Mouse (Mus musculus): ENCODE measurements around the gene Hcfc1r1. TPM values are rescaled to one million over a fixed set of nuclear protein-coding genes. Genes with fewer than 3 reads are reported as not detected.

Gene Hcfc1r1
- total and polyA plus RNA-seq, 3 experiments: 6.0 to 26.5 (median 8.9) TPM

GRCm38 (mm10) chr17:23681086-23681485 lies 7.7 kb downstream of the Hcfc1r1 start:
- no peak overlapping the region for H3K4me3 ChIP-seq (replicated peaks in 1 of 3; ENCODE audit: low read depth in 2 of 3, low read length in 2 of 3, poor library complexity in 1 of 3)
- no peaks in the 10 kb centered on the region for H3K36me3 ChIP-seq (replicated peaks in 1 of 2; ENCODE audit: control insufficient read depth in 1 of 2, insufficient read depth in 1 of 2, low read length in 1 of 2)
- in situ Hi-C loops (cut with MboI; ENCODE audit: low pct_ligation_motif_present, low pct_unique_long_range_greater_than_20kb, low sequenced_read_pairs) (no loop called here), dilution Hi-C loops (cut with MboI; ENCODE audit: extremely low pct_ligation_motif_present, extremely low pct_unique_long_range_greater_than_20kb, low sequenced_read_pairs) (no loop called here)
- H3K79me2 ChIP-seq (replicated peaks; ENCODE audit: control insufficient read depth, extremely low read depth, insufficient read depth, poor library complexity, severe bottlenecking): no peaks in the 10 kb centered on the region
- DNase-seq (ENCODE audit: extremely low read depth): no peak
- peaks cover 90% of the 10 kb centered on the region for H3K27me3 ChIP-seq (replicated peaks)
- TF ChIP-seq CHD2 (IDR thresholded peaks at IDR 0.05; ENCODE audit: low read length) (no peak), IRF4 (IDR thresholded peaks at IDR 0.05; ENCODE audit: low read depth, low read length) (no peak), SIN3A (IDR thresholded peaks at IDR 0.05; ENCODE audit: low read length) (no peak), MAFK (IDR thresholded peaks at IDR 0.05; ENCODE audit: insufficient replicate concordance, low read length) (no peak), E2F4 (IDR thresholded peaks at IDR 0.05; ENCODE audit: insufficient replicate concordance, low read depth, low read length) (no peak), BHLHE40 (IDR thresholded peaks at IDR 0.05; ENCODE audit: low read depth, low read length) (no peak)
- H3K4me2 ChIP-seq (ENCODE audit: insufficient read depth, low read depth, poor library complexity, severe bottlenecking): no peak overlapping the region
- H3K9ac ChIP-seq (ENCODE audit: insufficient read depth, low read depth): no peak overlapping the region
- no peaks in the 10 kb centered on the region for H3K9me3 ChIP-seq (replicated peaks; ENCODE audit: low read length)
- H3K27ac ChIP-seq (ENCODE audit: insufficient read depth, low read depth): no peak overlapping the region
- peaks cover 18 to 28% of the 10 kb centered on the region in 2 experiments for H3K4me1 ChIP-seq (ENCODE audit: control insufficient read depth in 1 of 2, insufficient read depth in 2 of 2)

GRCm38 (mm10) chr17:23682092-23682491 lies 8.7 kb downstream of the Hcfc1r1 start:
- dilution Hi-C loops (cut with MboI; ENCODE audit: extremely low pct_ligation_motif_present, extremely low pct_unique_long_range_greater_than_20kb, low sequenced_read_pairs): no loop called here

GRCm38 (mm10) chr17:23682530-23682929 lies 9.1 kb downstream of the Hcfc1r1 start:
- dilution Hi-C loops (cut with MboI; ENCODE audit: extremely low pct_ligation_motif_present, extremely low pct_unique_long_range_greater_than_20kb, low sequenced_read_pairs): no loop called here
- Histone ChIP-seq H3K27ac (ENCODE audit: insufficient read depth, low read depth) (no peak overlapping the region), H3K4me2 (ENCODE audit: insufficient read depth, low read depth, poor library complexity, severe bottlenecking) (no peak overlapping the region), H3K4me1 (ENCODE audit: control insufficient read depth in 1 of 2, insufficient read depth in 2 of 2) (peaks cover 12 to 17% of the 10 kb centered on the region in 2 experiments; a peak in 3 of 4 replicates), H3K36me3 (replicated peaks in 1 of 2; ENCODE audit: control insufficient read depth in 1 of 2, insufficient read depth in 1 of 2, low read length in 1 of 2) (no peaks in the 10 kb centered on the region), H3K9me3 (replicated peaks; ENCODE audit: low read length) (no peaks in the 10 kb centered on the region), H3K27me3 (replicated peaks) (peaks cover 80% of the 10 kb centered on the region), H3K4me3 (replicated peaks in 1 of 3; ENCODE audit: low read depth in 2 of 3, low read length in 2 of 3, poor library complexity in 1 of 3) (no peak overlapping the region), H3K9ac (ENCODE audit: insufficient read depth, low read depth) (no peak overlapping the region), H3K79me2 (replicated peaks; ENCODE audit: control insufficient read depth, extremely low read depth, insufficient read depth, poor library complexity, severe bottlenecking) (no peaks in the 10 kb centered on the region)
- no peak for TF ChIP-seq CHD2 (IDR thresholded peaks at IDR 0.05; ENCODE audit: low read length)
- no peak for TF ChIP-seq MXI1 (IDR thresholded peaks at IDR 0.05; ENCODE audit: low read depth, low read length)
- TF ChIP-seq SIN3A (IDR thresholded peaks at IDR 0.05; ENCODE audit: low read length): no peak
- no peak for TF ChIP-seq ELF1 (IDR thresholded peaks at IDR 0.05; ENCODE audit: low read depth, low read length)
- TF ChIP-seq HCFC1 (IDR thresholded peaks at IDR 0.05; ENCODE audit: low read depth, low read length): no peak
- TF ChIP-seq ZMIZ1 (IDR thresholded peaks at IDR 0.05; ENCODE audit: low read depth, low read length): no peak
- TF ChIP-seq CTCF (conservative IDR thresholded peaks at IDR 0.05 in 1 of 2, IDR thresholded peaks at IDR 0.05 in 1 of 2; ENCODE audit: low read depth in 2 of 2, low read length in 2 of 2): no peak
- TF ChIP-seq MAZ (IDR thresholded peaks at IDR 0.05; ENCODE audit: low read depth, low read length): no peak
- no peak for TF ChIP-seq PAX5 (IDR thresholded peaks at IDR 0.05; ENCODE audit: low read length)
- TF ChIP-seq KAT2A (IDR thresholded peaks at IDR 0.05; ENCODE audit: insufficient replicate concordance, low read length): no peak
- TF ChIP-seq SMC3 (IDR thresholded peaks at IDR 0.05; ENCODE audit: low read depth, low read length): no peak
- no peak for TF ChIP-seq ZC3H11A (IDR thresholded peaks at IDR 0.05; ENCODE audit: low read depth, low read length)
- TF ChIP-seq TCF12 (IDR thresholded peaks at IDR 0.05; ENCODE audit: low read depth, low read length): no peak
- no peak for TF ChIP-seq JUN (IDR thresholded peaks at IDR 0.05; ENCODE audit: insufficient read depth, low read depth, low read length)
- no peak for TF ChIP-seq NRF1 (IDR thresholded peaks at IDR 0.05; ENCODE audit: low read depth, low read length)
- TF ChIP-seq ZNF384 (IDR thresholded peaks at IDR 0.05; ENCODE audit: low read depth, low read length): no peak
- no peak for TF ChIP-seq USF2 (conservative IDR thresholded peaks at IDR 0.05; ENCODE audit: low read depth, low read length)
- no peak for TF ChIP-seq ZKSCAN1 (IDR thresholded peaks at IDR 0.05; ENCODE audit: borderline replicate concordance, low read depth, low read length)
- no peak for TF ChIP-seq POLR2A (IDR thresholded peaks at IDR 0.05; ENCODE audit: low read depth, low read length)
- in situ Hi-C loops (cut with MboI; ENCODE audit: low pct_ligation_motif_present, low pct_unique_long_range_greater_than_20kb, low sequenced_read_pairs): no loop called here
- no peak for DNase-seq (ENCODE audit: extremely low read depth)

More at GRCm38 (mm10) chr17:23682092-23682491, 8.7 kb downstream of the Hcfc1r1 start:
- Histone ChIP-seq H3K79me2 (replicated peaks; ENCODE audit: control insufficient read depth, extremely low read depth, insufficient read depth, poor library complexity, severe bottlenecking) (no peaks in the 10 kb centered on the region), H3K27ac (ENCODE audit: insufficient read depth, low read depth) (no peak overlapping the region), H3K9me3 (replicated peaks; ENCODE audit: low read length) (no peaks in the 10 kb centered on the region), H3K4me3 (replicated peaks in 1 of 3; ENCODE audit: low read depth in 2 of 3, low read length in 2 of 3, poor library complexity in 1 of 3) (no peak overlapping the region), H3K4me2 (ENCODE audit: insufficient read depth, low read depth, poor library complexity, severe bottlenecking) (no peak overlapping the region), H3K36me3 (replicated peaks in 1 of 2; ENCODE audit: control insufficient read depth in 1 of 2, insufficient read depth in 1 of 2, low read length in 1 of 2) (no peaks in the 10 kb centered on the region), H3K9ac (ENCODE audit: insufficient read depth, low read depth) (no peak overlapping the region), H3K4me1 (ENCODE audit: control insufficient read depth in 1 of 2, insufficient read depth in 2 of 2) (peaks cover 12 to 18% of the 10 kb centered on the region in 2 experiments; a peak in 3 of 4 replicates), H3K27me3 (replicated peaks) (peaks cover 82% of the 10 kb centered on the region)
- in situ Hi-C loops (cut with MboI; ENCODE audit: low pct_ligation_motif_present, low pct_unique_long_range_greater_than_20kb, low sequenced_read_pairs): no loop called here
- no peak for DNase-seq (ENCODE audit: extremely low read depth)
- TF ChIP-seq IRF4 (IDR thresholded peaks at IDR 0.05; ENCODE audit: low read depth, low read length) (no peak), MAX (IDR thresholded peaks at IDR 0.05; ENCODE audit: low read length) (no peak), CTCF (conservative IDR thresholded peaks at IDR 0.05 in 1 of 2, IDR thresholded peaks at IDR 0.05 in 1 of 2; ENCODE audit: low read depth in 2 of 2, low read length in 2 of 2) (no peak), RAD21 (IDR thresholded peaks at IDR 0.05; ENCODE audit: low read depth, low read length) (no peak), POLR2A (IDR thresholded peaks at IDR 0.05; ENCODE audit: low read depth, low read length) (no peak), JUN (IDR thresholded peaks at IDR 0.05; ENCODE audit: insufficient read depth, low read depth, low read length) (no peak), TBP (conservative IDR thresholded peaks at IDR 0.05; ENCODE audit: low read depth, low read length) (no peak), ZNF384 (IDR thresholded peaks at IDR 0.05; ENCODE audit: low read depth, low read length) (no peak)

All from CH12.LX (cell line).